Mouse (Mus musculus) G1E (cell line): ENCODE results near the gene Zfp384.

ENCODE experiments used
- CTCF ChIP-seq: IDR thresholded peaks from 2 replicates; pipeline ENCODE4 v1.5.1; 2012; ENCODE audit warnings: low read depth, low read length, inconsistent platforms, mixed read lengths
- GATA2 ChIP-seq: IDR thresholded peaks from 2 replicates; pipeline ENCODE4 v1.6.1; 2012; ENCODE audit warnings: low read depth, low read length, inconsistent platforms, borderline replicate concordance

GRCm38 (mm10) chr6:125063906-125064305 is 55.0 kb downstream of the Zfp384 start:
- TF ChIP-seq CTCF (no peak), GATA2 (no peak)
